Mouse (Mus musculus): ENCODE measurements at regions not wholly inside any gene's neighbourhood (a gene's known extent, or its start where the extent isn't known, plus 50 kb on each side); places are given as distances from the start of the nearest gene placed in this dataset.

GRCm38 (mm10) chr19:44626261-44626660, 63.6 kb downstream of the Hif1an start:
- Histone ChIP-seq H3K4me1 (replicated peaks) (no peaks in the 10 kb centered on the region), H3K4me3 (replicated peaks) (no peak overlapping the region), H3K9me3 (replicated peaks) (no peaks in the 10 kb centered on the region), H3K27ac (replicated peaks) (no peak overlapping the region), H3K27me3 (no peaks in the 10 kb centered on the region), H3K9ac (no peak overlapping the region), H3K36me3 (replicated peaks) (no peaks in the 10 kb centered on the region), H3K4me2 (no peak overlapping the region)
- 55% methylated on average over 5 of the region's 5 CpGs for WGBS (ENCODE audit: insufficient replicate concordance)
- ATAC-seq (ENCODE audit: insufficient read depth): no peak

- no peak for ATAC-seq (ENCODE audit: insufficient read depth)
- Histone ChIP-seq H3K36me3 (replicated peaks) (no peaks in the 10 kb centered on the region), H3K27me3 (0 out of 2 replicates have a peak, but pooled peaks cover 3% of the 10 kb centered on the region), H3K9me3 (replicated peaks) (no peaks in the 10 kb centered on the region), H3K4me1 (replicated peaks) (no peaks in the 10 kb centered on the region), H3K4me2 (no peak overlapping the region), H3K27ac (replicated peaks) (no peak overlapping the region), H3K4me3 (replicated peaks) (no peak overlapping the region), H3K9ac (no peak overlapping the region)
- 54% methylated on average over 7 of the region's 7 CpGs for WGBS (ENCODE audit: insufficient replicate concordance)
Measured at GRCm38 (mm10) chr19:44629705-44630104, 67.1 kb downstream of the Hif1an start.

- H3K9ac ChIP-seq: no peak overlapping the region
- WGBS (ENCODE audit: insufficient replicate concordance): 65% methylated on average over 19 of the region's 19 CpGs
- H3K4me2 ChIP-seq: no peak overlapping the region
- no peak for ATAC-seq (ENCODE audit: insufficient read depth)
- H3K27ac ChIP-seq (replicated peaks): no peak overlapping the region
- H3K9me3 ChIP-seq (replicated peaks): no peaks in the 10 kb centered on the region
- no peaks in the 10 kb centered on the region for H3K36me3 ChIP-seq (replicated peaks)
- 0 out of 2 replicates have a peak, but pooled peaks cover 3% of the 10 kb centered on the region for H3K27me3 ChIP-seq
- H3K4me3 ChIP-seq (replicated peaks): no peak overlapping the region
- H3K4me1 ChIP-seq (replicated peaks): no peaks in the 10 kb centered on the region
Measured at GRCm38 (mm10) chr19:44631356-44632007, 68.8 kb downstream of the Hif1an start.

DNA sequence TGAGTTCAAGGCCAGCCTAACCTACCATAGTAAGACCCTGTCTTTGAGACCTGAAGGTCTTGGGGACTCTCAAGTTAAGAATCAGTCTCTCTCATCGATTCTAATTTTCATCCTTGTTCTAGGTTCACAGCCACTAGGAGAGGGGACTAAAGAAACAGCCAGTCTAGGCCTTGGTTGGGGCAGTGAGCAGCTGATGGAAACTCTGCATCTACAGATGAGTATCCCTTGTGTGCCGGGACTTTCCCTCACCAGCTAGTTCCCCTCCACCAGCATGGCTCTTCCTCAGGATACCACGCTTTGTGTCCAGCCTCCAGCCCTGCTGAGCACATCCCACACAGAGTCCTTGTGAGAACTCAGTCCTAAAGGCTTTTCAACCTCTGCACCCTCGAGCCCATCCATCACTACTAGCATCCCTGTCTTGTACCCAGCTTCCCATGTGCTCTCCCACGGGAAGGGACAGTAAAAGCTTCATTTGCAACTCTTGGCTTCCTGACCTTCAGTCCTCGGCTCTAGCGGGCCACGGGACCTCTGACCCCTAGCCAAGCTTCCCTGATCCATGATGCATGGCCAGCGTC, 74.6 kb downstream of the Hif1an start:
- H3K27ac ChIP-seq (replicated peaks): no peak overlapping the region
- ATAC-seq (ENCODE audit: insufficient read depth): no peak
- H3K4me1 ChIP-seq (replicated peaks): no peaks in the 10 kb centered on the region
- no peaks in the 10 kb centered on the region for H3K9me3 ChIP-seq (replicated peaks)
- no peak overlapping the region for H3K9ac ChIP-seq
- H3K4me2 ChIP-seq: no peak overlapping the region
- no peaks in the 10 kb centered on the region for H3K36me3 ChIP-seq (replicated peaks)
- H3K4me3 ChIP-seq (replicated peaks): no peak overlapping the region
- WGBS (ENCODE audit: insufficient replicate concordance): 49% methylated on average over 9 of the region's 9 CpGs
- peaks cover 53% of the 10 kb centered on the region for H3K27me3 ChIP-seq

DNA sequence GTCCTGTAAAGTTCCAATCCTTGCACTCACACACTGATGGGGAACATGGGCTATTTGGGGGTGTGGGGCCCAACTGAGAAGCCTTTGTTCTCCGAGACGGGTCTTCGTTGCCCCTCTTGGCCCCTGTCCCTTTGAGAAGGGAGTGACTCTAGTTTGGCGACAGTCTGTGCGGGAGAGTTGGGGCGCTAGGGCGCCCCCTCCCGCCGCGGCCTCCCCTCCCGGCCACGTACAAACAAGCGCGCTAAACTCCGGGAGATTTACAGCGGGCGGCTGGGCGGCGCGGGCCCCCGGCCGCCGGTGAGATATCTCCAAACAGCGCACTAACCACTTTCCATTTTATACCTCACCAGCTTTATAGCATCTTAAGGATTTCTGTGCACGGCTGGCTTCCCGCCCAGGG, 77.4 kb downstream of the Hif1an start:
- Histone ChIP-seq H3K36me3 (replicated peaks) (no peaks in the 10 kb centered on the region), H3K9me3 (replicated peaks) (no peaks in the 10 kb centered on the region), H3K4me1 (replicated peaks) (no peaks in the 10 kb centered on the region), H3K4me3 (replicated peaks) (no peak overlapping the region), H3K4me2 (no peak overlapping the region), H3K9ac (no peak overlapping the region), H3K27me3 (peaks cover 71% of the 10 kb centered on the region), H3K27ac (replicated peaks) (no peak overlapping the region)
- 1% methylated on average over 25 of the region's 26 CpGs for WGBS (ENCODE audit: insufficient replicate concordance)
- no peak for ATAC-seq (ENCODE audit: insufficient read depth)

DNA sequence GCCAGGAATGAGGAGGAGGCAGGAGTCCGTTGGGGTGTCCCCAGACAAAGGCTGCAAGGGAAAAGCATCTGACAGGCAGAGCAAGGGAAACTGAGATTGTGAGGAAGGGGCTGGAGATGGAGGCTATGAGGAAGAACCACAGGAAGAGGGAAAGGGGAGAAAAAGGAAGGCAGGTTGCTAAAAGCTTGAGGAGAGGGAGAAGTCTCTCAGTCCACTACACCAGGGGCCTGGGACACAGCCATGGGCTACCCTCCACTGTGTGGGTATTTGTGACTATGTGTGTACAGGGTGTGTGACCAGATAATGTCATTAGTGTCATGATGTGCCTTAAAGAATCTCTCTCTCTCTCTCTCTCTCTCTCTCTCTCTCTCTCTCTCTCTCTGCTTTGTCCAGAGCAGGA, 77.9 kb downstream of the Hif1an start:
- H3K9ac ChIP-seq: no peak overlapping the region
- no peak overlapping the region for H3K4me2 ChIP-seq
- H3K4me1 ChIP-seq (replicated peaks): no peaks in the 10 kb centered on the region
- no peaks in the 10 kb centered on the region for H3K36me3 ChIP-seq (replicated peaks)
- H3K27me3 ChIP-seq: peaks cover 71% of the 10 kb centered on the region
- no peaks in the 10 kb centered on the region for H3K9me3 ChIP-seq (replicated peaks)
- no peak overlapping the region for H3K4me3 ChIP-seq (replicated peaks)
- no peak overlapping the region for H3K27ac ChIP-seq (replicated peaks)
- no peak for ATAC-seq (ENCODE audit: insufficient read depth)
- whole genome bisulfite sequencing (ENCODE audit: insufficient replicate concordance): 0% methylated on average over 1 of the region's 1 CpGs

GRCm38 (mm10) chr19:44642294-44642693, 79.6 kb downstream of the Hif1an start:
- Histone ChIP-seq H3K27ac (replicated peaks) (no peak overlapping the region), H3K4me1 (replicated peaks) (no peaks in the 10 kb centered on the region), H3K36me3 (replicated peaks) (no peaks in the 10 kb centered on the region), H3K27me3 (peaks cover 68% of the 10 kb centered on the region), H3K4me2 (no peak overlapping the region), H3K4me3 (replicated peaks) (no peak overlapping the region), H3K9ac (no peak overlapping the region), H3K9me3 (replicated peaks) (no peaks in the 10 kb centered on the region)
- no peak for ATAC-seq (ENCODE audit: insufficient read depth)
- 31% methylated on average over 4 of the region's 4 CpGs for WGBS (ENCODE audit: insufficient replicate concordance)

- H3K9ac ChIP-seq: no peak overlapping the region
- H3K36me3 ChIP-seq (replicated peaks): no peaks in the 10 kb centered on the region
- H3K4me2 ChIP-seq: no peak overlapping the region
- H3K9me3 ChIP-seq (replicated peaks): no peaks in the 10 kb centered on the region
- WGBS (ENCODE audit: insufficient replicate concordance): 36% methylated on average over 3 of the region's 3 CpGs
- no peaks in the 10 kb centered on the region for H3K4me1 ChIP-seq (replicated peaks)
- no peak overlapping the region for H3K27ac ChIP-seq (replicated peaks)
- peaks cover 69% of the 10 kb centered on the region for H3K27me3 ChIP-seq
- H3K4me3 ChIP-seq (replicated peaks): no peak overlapping the region
- no peak for ATAC-seq (ENCODE audit: insufficient read depth)
Measured at GRCm38 (mm10) chr19:44644376-44644775, 81.7 kb downstream of the Hif1an start.

GRCm38 (mm10) chr19:44644929-44645328, 82.3 kb downstream of the Hif1an start:
- peaks cover 69% of the 10 kb centered on the region for H3K27me3 ChIP-seq
- H3K9me3 ChIP-seq (replicated peaks): no peaks in the 10 kb centered on the region
- no peaks in the 10 kb centered on the region for H3K4me1 ChIP-seq (replicated peaks)
- WGBS (ENCODE audit: insufficient replicate concordance): 16% methylated on average over 4 of the region's 4 CpGs
- H3K4me2 ChIP-seq: no peak overlapping the region
- no peak overlapping the region for H3K4me3 ChIP-seq (replicated peaks)
- ATAC-seq (ENCODE audit: insufficient read depth): no peak
- no peak overlapping the region for H3K27ac ChIP-seq (replicated peaks)
- no peak overlapping the region for H3K9ac ChIP-seq
- no peaks in the 10 kb centered on the region for H3K36me3 ChIP-seq (replicated peaks)

GRCm38 (mm10) chr19:44646548-44646947, 83.9 kb downstream of the Hif1an start:
- no peak for ATAC-seq (ENCODE audit: insufficient read depth)
- H3K27me3 ChIP-seq: peaks cover 68% of the 10 kb centered on the region
- no peaks in the 10 kb centered on the region for H3K9me3 ChIP-seq (replicated peaks)
- no peak overlapping the region for H3K27ac ChIP-seq (replicated peaks)
- H3K4me2 ChIP-seq: no peak overlapping the region
- H3K9ac ChIP-seq: no peak overlapping the region
- H3K4me1 ChIP-seq (replicated peaks): no peaks in the 10 kb centered on the region
- no peaks in the 10 kb centered on the region for H3K36me3 ChIP-seq (replicated peaks)
- WGBS (ENCODE audit: insufficient replicate concordance): 57% methylated on average over 9 of the region's 9 CpGs
- no peak overlapping the region for H3K4me3 ChIP-seq (replicated peaks)

DNA sequence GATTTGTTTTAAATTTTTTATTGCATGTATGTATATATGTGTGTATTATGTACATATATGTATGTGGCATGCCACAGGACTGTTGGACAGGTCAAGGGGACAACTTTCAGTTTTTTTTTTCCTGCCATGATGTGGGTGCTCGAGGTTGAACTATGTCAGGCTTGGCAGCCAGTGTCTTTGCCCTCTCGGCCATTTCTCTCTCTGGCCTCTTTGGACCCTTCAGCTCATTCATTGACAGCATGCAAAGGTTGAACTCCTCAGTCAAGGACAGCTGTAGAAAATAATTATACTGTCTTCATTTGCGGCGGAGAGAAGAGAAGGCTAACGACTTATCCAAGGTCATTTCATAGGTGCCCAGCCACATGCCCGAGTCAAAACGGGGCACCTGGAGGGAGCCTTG, 86.6 kb downstream of the Hif1an start:
- H3K9ac ChIP-seq: no peak overlapping the region
- H3K36me3 ChIP-seq (replicated peaks): no peaks in the 10 kb centered on the region
- no peaks in the 10 kb centered on the region for H3K4me1 ChIP-seq (replicated peaks)
- H3K4me2 ChIP-seq: no peak overlapping the region
- H3K27ac ChIP-seq (replicated peaks): no peak overlapping the region
- no peak overlapping the region for H3K4me3 ChIP-seq (replicated peaks)
- 52% methylated on average over 7 of the region's 7 CpGs for WGBS (ENCODE audit: insufficient replicate concordance)
- H3K27me3 ChIP-seq: peaks cover 57% of the 10 kb centered on the region
- ATAC-seq (ENCODE audit: insufficient read depth): no peak
- H3K9me3 ChIP-seq (replicated peaks): no peaks in the 10 kb centered on the region

DNA sequence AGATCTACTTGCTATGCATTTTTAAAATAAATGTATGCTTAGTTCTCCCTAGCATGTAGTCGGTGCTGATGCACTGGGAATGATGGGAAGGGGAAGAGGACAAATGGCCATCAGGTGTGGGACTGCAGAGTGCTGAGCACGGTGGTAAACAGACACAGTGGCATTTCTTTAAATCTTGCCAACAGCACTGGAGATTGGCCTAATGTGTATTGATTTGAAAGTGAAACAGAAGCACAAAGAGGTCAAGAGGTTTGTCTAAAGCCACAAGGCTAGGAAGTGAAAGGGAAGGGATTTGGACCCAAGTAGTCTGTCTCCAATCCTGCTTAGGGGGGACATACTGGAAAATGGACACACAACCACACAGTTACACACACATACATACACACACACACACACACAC, 88.2 kb downstream of the Hif1an start:
- no peak overlapping the region for H3K4me2 ChIP-seq
- no peaks in the 10 kb centered on the region for H3K4me1 ChIP-seq (replicated peaks)
- H3K36me3 ChIP-seq (replicated peaks): no peaks in the 10 kb centered on the region
- WGBS (ENCODE audit: insufficient replicate concordance): 18% methylated on average over 2 of the region's 2 CpGs
- no peak overlapping the region for H3K4me3 ChIP-seq (replicated peaks)
- H3K27me3 ChIP-seq: peaks cover 52% of the 10 kb centered on the region
- no peaks in the 10 kb centered on the region for H3K9me3 ChIP-seq (replicated peaks)
- ATAC-seq (ENCODE audit: insufficient read depth): no peak
- no peak overlapping the region for H3K9ac ChIP-seq
- H3K27ac ChIP-seq (replicated peaks): no peak overlapping the region
